Mouse (Mus musculus) CH12.LX (cell line): ENCODE results near the gene Snx21. TPM values are rescaled to one million over a fixed set of nuclear protein-coding genes. Genes with fewer than 3 reads are reported as not detected.
A peak's percentile ranks its signal among the peaks of the same experiment; 100 is the strongest.

ENCODE experiments used
- DNase-seq: peaks from one replicate; pipeline ENCODE4 v3.0.0-alpha.2; 2013; ENCODE audit errors: extremely low read depth
- H3K27ac ChIP-seq: 2 replicates; pipeline ENCODE4 v1.5.1; 2012; ENCODE audit warnings: low read depth, mild to moderate bottlenecking, control low read depth, moderate library complexity; ENCODE audit not compliant: insufficient read depth
- H3K27me3 ChIP-seq: replicated peaks from 2 replicates; pipeline ENCODE3; 2012; ENCODE audit warnings: inconsistent platforms
- H3K36me3 ChIP-seq, 2 experiments: replicated peaks in 1 of 2; 2 replicates each; pipeline versions ENCODE3 to v1.6.1; 2012; ENCODE audit warnings: inconsistent platforms in 1 of 2, low read length in 1 of 2, mild to moderate bottlenecking in 1 of 2, mixed read lengths in 1 of 2, moderate library complexity in 1 of 2; ENCODE audit not compliant: control insufficient read depth in 1 of 2, insufficient read depth in 1 of 2
- H3K4me1 ChIP-seq, 2 experiments: 2 replicates each; pipeline ENCODE4 v1.6.1; 2012; ENCODE audit warnings: inconsistent platforms in 1 of 2, moderate library complexity in 1 of 2; ENCODE audit not compliant: insufficient read depth in 2 of 2, control insufficient read depth in 1 of 2
- H3K4me2 ChIP-seq: 2 replicates; pipeline ENCODE4 v1.6.1; 2012; ENCODE audit warnings: low read depth, mild to moderate bottlenecking, control low read depth; ENCODE audit not compliant: poor library complexity, insufficient read depth, severe bottlenecking
- H3K4me3 ChIP-seq, 3 experiments: fragments of 150-350 bp in 1 of 3; sonication (generic) in 1 of 3; replicated peaks in 1 of 3; 2 replicates each; pipeline versions ENCODE3 to v1.5.1; 2011 to 2012; ENCODE audit warnings: low read depth in 2 of 3, low read length in 2 of 3, mild to moderate bottlenecking in 2 of 3, moderate library complexity in 2 of 3, control low read depth in 1 of 3, improper control_type of control experiment in 1 of 3, inconsistent platforms in 1 of 3, mixed read lengths in 1 of 3; ENCODE audit not compliant: poor library complexity in 1 of 3
- H3K79me2 ChIP-seq: replicated peaks from 2 replicates; pipeline ENCODE4 v1.6.1; 2012; ENCODE audit warnings: mild to moderate bottlenecking, moderate library complexity; ENCODE audit not compliant: control insufficient read depth, poor library complexity, insufficient read depth, severe bottlenecking; ENCODE audit errors: extremely low read depth
- H3K9ac ChIP-seq: 2 replicates; pipeline ENCODE4 v1.6.1; 2012; ENCODE audit warnings: low read depth, mild to moderate bottlenecking, control low read depth, moderate library complexity; ENCODE audit not compliant: insufficient read depth
- H3K9me3 ChIP-seq: replicated peaks from 2 replicates; pipeline ENCODE3; 2012; ENCODE audit warnings: low read length, inconsistent platforms, mixed read lengths
- CHD1 ChIP-seq: IDR thresholded peaks from 2 replicates; pipeline ENCODE4 v1.6.1; 2012; ENCODE audit warnings: low read depth, low read length, improper control_type of control experiment, inconsistent platforms
- E2F4 ChIP-seq: IDR thresholded peaks from 2 replicates; pipeline ENCODE4 v1.6.1; 2011; ENCODE audit warnings: low read depth, low read length, improper control_type of control experiment; ENCODE audit not compliant: insufficient replicate concordance
- ELF1 ChIP-seq: IDR thresholded peaks from 2 replicates; pipeline ENCODE4 v1.6.1; 2014; ENCODE audit warnings: low read depth, mild to moderate bottlenecking, inconsistent platforms, low read length, improper control_type of control experiment
- GABPA ChIP-seq: IDR thresholded peaks from 2 replicates; pipeline ENCODE4 v1.6.1; 2012; ENCODE audit warnings: low read depth, low read length, improper control_type of control experiment, inconsistent platforms; ENCODE audit not compliant: insufficient replicate concordance
- HCFC1 ChIP-seq: IDR thresholded peaks from 2 replicates; pipeline ENCODE4 v1.6.1; 2012; ENCODE audit warnings: low read depth, mild to moderate bottlenecking, inconsistent platforms, low read length, improper control_type of control experiment
- IRF4 ChIP-seq: IDR thresholded peaks from 2 replicates; pipeline ENCODE4 v1.6.1; 2014; ENCODE audit warnings: low read depth, mild to moderate bottlenecking, inconsistent platforms, low read length, improper control_type of control experiment
- JUN ChIP-seq: IDR thresholded peaks from 2 replicates; pipeline ENCODE4 v1.6.1; 2011; ENCODE audit warnings: low read depth, mild to moderate bottlenecking, low read length, improper control_type of control experiment, moderate library complexity; ENCODE audit not compliant: insufficient read depth
- MAFK ChIP-seq: IDR thresholded peaks from 2 replicates; pipeline ENCODE4 v1.6.1; 2011; ENCODE audit warnings: low read length, improper control_type of control experiment; ENCODE audit not compliant: insufficient replicate concordance
- NRF1 ChIP-seq: IDR thresholded peaks from 2 replicates; pipeline ENCODE4 v1.6.1; 2014; ENCODE audit warnings: low read depth, mild to moderate bottlenecking, inconsistent platforms, low read length, improper control_type of control experiment, moderate library complexity
- PAX5 ChIP-seq: IDR thresholded peaks from 2 replicates; pipeline ENCODE4 v1.6.1; 2012; ENCODE audit warnings: low read length, inconsistent platforms, mixed read lengths
- POLR2A ChIP-seq: IDR thresholded peaks from 2 replicates; pipeline ENCODE4 v1.6.1; 2011; ENCODE audit warnings: low read depth, mild to moderate bottlenecking, improper control_type of control experiment, low read length
- POLR2AphosphoS2 ChIP-seq: IDR thresholded peaks from 2 replicates; pipeline ENCODE4 v1.6.1; 2011; ENCODE audit warnings: low read depth, low read length, improper control_type of control experiment
- RAD21 ChIP-seq: IDR thresholded peaks from 2 replicates; pipeline ENCODE4 v1.6.1; 2011; ENCODE audit warnings: low read depth, mild to moderate bottlenecking, low read length, improper control_type of control experiment, moderate library complexity
- RCOR1 ChIP-seq: conservative IDR thresholded peaks from 2 replicates; pipeline ENCODE4 v1.6.1; 2012; ENCODE audit warnings: low read depth, mild to moderate bottlenecking, inconsistent platforms, low read length, improper control_type of control experiment
- SIN3A ChIP-seq: IDR thresholded peaks from 2 replicates; pipeline ENCODE4 v1.6.1; 2012; ENCODE audit warnings: low read length, improper control_type of control experiment, inconsistent platforms
- SMC3 ChIP-seq: IDR thresholded peaks from 2 replicates; pipeline ENCODE4 v1.6.1; 2011; ENCODE audit warnings: low read depth, low read length, improper control_type of control experiment
- TCF12 ChIP-seq: IDR thresholded peaks from 2 replicates; pipeline ENCODE4 v1.6.1; 2014; ENCODE audit warnings: low read depth, mild to moderate bottlenecking, inconsistent platforms, low read length, improper control_type of control experiment
- USF1 ChIP-seq: IDR thresholded peaks from 2 replicates; pipeline ENCODE4 v1.6.1; 2014; ENCODE audit warnings: low read depth, mild to moderate bottlenecking, inconsistent platforms, low read length, improper control_type of control experiment
- USF2 ChIP-seq: conservative IDR thresholded peaks from 2 replicates; pipeline ENCODE4 v1.6.1; 2011; ENCODE audit warnings: low read depth, low read length, improper control_type of control experiment
- ZC3H11A ChIP-seq: IDR thresholded peaks from 2 replicates; pipeline ENCODE4 v1.6.1; 2012; ENCODE audit warnings: low read depth, mild to moderate bottlenecking, inconsistent platforms, low read length, improper control_type of control experiment
- ZMIZ1 ChIP-seq: IDR thresholded peaks from 2 replicates; pipeline ENCODE4 v1.6.1; 2012; ENCODE audit warnings: low read depth, mild to moderate bottlenecking, inconsistent platforms, low read length, improper control_type of control experiment
- ZNF384 ChIP-seq: IDR thresholded peaks from 2 replicates; pipeline ENCODE4 v1.6.1; 2012; ENCODE audit warnings: low read depth, low read length, improper control_type of control experiment, inconsistent platforms
- dilution Hi-C: fragments of 300-500 bp; cut with MboI; formaldehyde crosslinking; loops from 2 replicates; pipeline ENCODE4 v1.14.3; 2020; ENCODE audit warnings: low sequenced_read_pairs; ENCODE audit not compliant: extremely low pct_unique_long_range_greater_than_20kb, extremely low pct_ligation_motif_present
- in situ Hi-C: fragments of 300-500 bp; cut with MboI; formaldehyde crosslinking; loops from 3 replicates; pipeline ENCODE4 v1.14.3; 2019; ENCODE audit warnings: low sequenced_read_pairs, low pct_ligation_motif_present, low pct_unique_long_range_greater_than_20kb, mixed read lengths
- polyA plus RNA-seq: library from polyadenylated mRNA; unstranded; fragments of >175 nt; gene quantifications from 2 replicates; pipeline ENCODE4 v1.2.1, GENCODE M21; 2012; ENCODE audit warnings: low read depth; ENCODE audit not compliant: insufficient read length
- total RNA-seq, 2 experiments: library from RNA; depleted of rRNA; stranded (reverse); fragments of 300-350 nt in 1 of 2; fragments of >200 nt in 1 of 2; gene quantifications; 2 replicates each; pipeline ENCODE4 v1.2.3; 2012 to 2014

The Snx21 gene
- total RNA-seq (2012; rRNA removed) (2.3 and 3.3 TPM in 2 replicates), total RNA-seq (2014; rRNA removed) (0.71 and 1.1 TPM in 2 replicates), polyA plus RNA-seq (1.1 and 1.5 TPM in 2 replicates)

GRCm38 (mm10) chr2:164785481-164786387 is at the start of gene Snx21:
TSS of gene Snx21 (plus strand) at chr2:164785823.
- peak; percentile 45 for DNase-seq
- dilution Hi-C loops: no loop called here
- Histone ChIP-seq H3K4me2 (peak within 1 kb of the TSS; percentile 90), H3K4me1 (peaks cover 7 to 17% of the 10 kb centered on the region in 2 experiments), H3K27ac (no peak within 1 kb of the TSS), H3K36me3 (peaks cover 0 to 22% of the 10 kb centered on the region in 2 experiments)
- TF ChIP-seq MAFK: no peak
- no peak for TF ChIP-seq POLR2AphosphoS2
- TF ChIP-seq HCFC1: no peak
- TF ChIP-seq IRF4: no peak
- TF ChIP-seq ZMIZ1: peak; percentile 48; the same call in 1 of the 2 replicates
- TF ChIP-seq SMC3: no peak
- no peak for TF ChIP-seq ZNF384
- no peak for TF ChIP-seq E2F4
- 0 out of 2 replicates have a peak, but pooled peaks have one; percentile 17 for TF ChIP-seq ELF1
- peak; percentile 17; the same call in 1 of the 2 replicates for TF ChIP-seq TCF12
- no peak for TF ChIP-seq CHD1
- TF ChIP-seq SIN3A: no peak
- no peak for TF ChIP-seq USF1
- TF ChIP-seq NRF1: no peak
- TF ChIP-seq RCOR1: no peak
- TF ChIP-seq POLR2A: peak; percentile 42; the same call in 1 of the 2 replicates
- TF ChIP-seq, all 38 proteins: peak for 4
- peak within 1 kb of the TSS; percentile 53 to 82 (median 64) for H3K4me3 ChIP-seq
- in situ Hi-C loops: no loop called here
- H3K9ac ChIP-seq: peak within 1 kb of the TSS; percentile 63
- H3K9me3 ChIP-seq: no peaks in the 10 kb centered on the region
- peaks cover 26% of the 10 kb centered on the region for H3K27me3 ChIP-seq
- H3K79me2 ChIP-seq: no peaks in the 10 kb centered on the region

DNA sequence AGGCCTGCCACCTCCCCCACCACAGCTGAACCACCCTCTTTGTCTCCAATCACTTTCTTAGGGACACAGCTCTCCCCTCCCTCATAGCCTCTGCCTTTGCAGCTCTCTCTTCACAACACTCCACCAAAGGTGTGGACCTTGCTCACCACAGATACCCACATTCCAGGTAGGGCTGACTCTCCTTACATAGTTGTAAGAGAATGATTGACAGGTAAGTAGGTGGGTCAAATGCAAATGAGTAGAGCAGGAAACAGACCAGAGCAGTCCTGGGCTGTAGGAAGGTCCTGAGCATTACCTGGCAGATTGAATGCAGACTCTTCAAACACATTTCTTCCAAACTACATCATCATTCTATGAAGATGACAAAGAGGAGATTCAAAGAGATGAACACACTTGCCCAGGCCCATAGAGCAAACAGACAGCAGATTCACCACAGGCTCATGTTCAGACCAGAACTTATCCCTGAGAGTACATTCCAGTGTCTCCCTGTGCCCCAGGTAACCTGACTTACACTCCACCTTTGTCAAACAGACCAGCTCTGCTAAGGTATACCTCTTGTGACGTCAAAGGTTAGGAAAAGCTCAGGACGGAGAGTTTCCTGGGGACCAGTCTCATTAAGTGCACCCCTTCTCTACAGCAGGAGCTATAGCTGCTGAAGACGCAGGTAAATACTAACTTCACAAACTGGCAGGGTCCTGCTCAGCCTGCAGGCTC is 48.1 kb upstream of the Snx21 start:
- no peaks in the 10 kb centered on the region for H3K79me2 ChIP-seq
- H3K9ac ChIP-seq: no peak overlapping the region
- no peak overlapping the region for H3K27ac ChIP-seq
- no peak for DNase-seq
- no peak overlapping the region for H3K4me2 ChIP-seq
- peaks cover 90% of the 10 kb centered on the region for H3K27me3 ChIP-seq
- dilution Hi-C loops: no loop called here
- H3K36me3 ChIP-seq: no peaks in the 10 kb centered on the region
- TF ChIP-seq TCF12 (no peak), RAD21 (no peak), GABPA (no peak), PAX5 (no peak), NRF1 (no peak), IRF4 (no peak), RCOR1 (no peak), JUN (no peak), ZC3H11A (no peak), USF2 (no peak)
- TF ChIP-seq, all 38 proteins: peak for 0
- Histone ChIP-seq H3K9me3 (no peaks in the 10 kb centered on the region), H3K4me1 (no peaks in the 10 kb centered on the region), H3K4me3 (no peak overlapping the region)
- in situ Hi-C loops: loop anchor here (25.0 kb wide), 1 partner anchor 325 kb away; the partner anchor contains the start of genes Matn4 and Rbpjl
